Mouse (Mus musculus) cerebellum, adult 11 months (tissue): ENCODE results near the gene Tspan9.

Experiments used
- DNase-seq: peaks from one replicate; pipeline ENCODE4 v3.0.0; 2022

Gene Tspan9

DNA sequence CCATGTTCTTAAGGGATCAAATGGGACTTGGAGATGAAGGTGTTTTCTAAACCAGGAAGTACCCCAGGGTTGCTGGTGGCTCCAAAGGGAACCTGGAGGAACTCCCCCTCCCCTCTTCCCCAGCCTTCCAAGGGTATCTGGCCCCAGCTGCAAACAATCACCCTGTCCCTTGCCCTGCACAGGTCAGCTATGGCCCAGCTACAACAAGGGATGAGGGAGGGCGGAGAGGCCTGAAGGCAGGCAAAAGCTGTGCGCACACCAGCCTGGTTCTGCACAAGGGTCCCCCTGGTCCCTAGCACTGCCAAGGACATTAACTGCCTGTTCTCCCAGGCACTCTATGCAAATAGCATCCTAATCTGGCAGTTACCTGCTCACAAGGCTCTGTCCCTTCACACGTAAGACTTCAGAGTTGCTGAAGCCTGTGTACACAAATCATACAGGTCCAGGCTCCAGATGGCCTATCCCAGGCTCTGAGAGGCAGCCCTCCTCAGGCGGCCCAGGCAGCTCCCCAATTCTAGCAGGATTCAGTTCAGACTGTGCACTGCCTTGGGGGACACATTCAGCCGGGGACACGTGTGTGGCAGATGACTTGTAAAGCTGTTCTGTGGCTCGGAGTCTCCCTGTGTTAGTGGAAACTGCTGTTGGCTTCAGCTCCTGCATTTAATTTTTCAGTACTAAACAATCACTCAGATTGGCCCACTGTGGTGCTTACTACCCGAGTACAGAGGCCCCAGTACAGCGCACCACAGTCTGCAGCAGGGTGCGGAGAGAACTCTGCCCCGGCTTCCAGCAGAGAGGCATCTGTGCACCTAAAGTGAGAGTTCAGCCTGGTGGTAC lies 133.0 kb downstream of the Tspan9 start:
- DNase-seq, result no peak

GRCm38 (mm10) chr6:128007982-128008562 lies 135.3 kb downstream of the Tspan9 start:
- no peak for DNase-seq

GRCm38 (mm10) chr6:128007241-128007701 lies 136.1 kb downstream of the Tspan9 start:
- DNase-seq, result no peak

DNA sequence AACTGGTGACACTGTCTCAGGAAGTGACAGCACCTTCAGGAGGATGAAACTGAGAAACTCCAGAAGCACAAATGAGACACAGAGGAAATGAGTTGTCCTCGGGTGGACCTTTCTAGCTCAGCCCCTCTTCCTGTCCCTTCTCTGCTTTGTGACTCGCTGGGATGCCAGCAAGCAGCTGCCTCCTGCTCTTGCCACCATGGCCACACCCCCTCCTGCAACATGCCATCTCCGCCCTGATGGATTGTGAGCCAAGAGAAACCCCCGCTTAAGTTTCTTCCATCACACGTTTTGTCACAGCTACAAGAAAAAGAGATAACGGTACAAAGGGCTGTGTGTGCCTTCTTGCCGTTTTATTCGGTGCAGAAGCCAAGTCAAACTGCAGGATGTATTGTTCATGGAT lies 137.2 kb downstream of the Tspan9 start:
- DNase-seq, result no peak

DNA sequence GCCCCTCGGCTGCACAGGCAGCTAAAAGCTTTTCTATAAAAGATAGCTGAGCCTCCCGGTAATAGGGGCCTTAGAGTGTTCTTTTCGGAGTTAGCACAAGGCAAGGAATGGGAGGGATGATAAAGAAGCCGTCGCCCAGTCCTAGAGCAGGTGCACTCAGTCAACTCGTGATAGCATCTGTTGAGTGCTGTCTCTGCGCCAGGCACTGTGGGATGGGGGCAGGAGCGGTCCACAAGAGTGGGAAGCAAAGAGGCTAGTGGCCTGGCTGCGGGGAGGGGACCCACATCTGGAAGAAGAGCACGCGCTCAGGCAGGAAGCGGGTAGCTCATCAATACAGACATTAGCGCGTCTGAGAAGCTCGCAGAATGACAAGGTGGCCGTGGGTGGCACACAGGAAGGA lies 138.8 kb downstream of the Tspan9 start:
- no peak for DNase-seq

DNA sequence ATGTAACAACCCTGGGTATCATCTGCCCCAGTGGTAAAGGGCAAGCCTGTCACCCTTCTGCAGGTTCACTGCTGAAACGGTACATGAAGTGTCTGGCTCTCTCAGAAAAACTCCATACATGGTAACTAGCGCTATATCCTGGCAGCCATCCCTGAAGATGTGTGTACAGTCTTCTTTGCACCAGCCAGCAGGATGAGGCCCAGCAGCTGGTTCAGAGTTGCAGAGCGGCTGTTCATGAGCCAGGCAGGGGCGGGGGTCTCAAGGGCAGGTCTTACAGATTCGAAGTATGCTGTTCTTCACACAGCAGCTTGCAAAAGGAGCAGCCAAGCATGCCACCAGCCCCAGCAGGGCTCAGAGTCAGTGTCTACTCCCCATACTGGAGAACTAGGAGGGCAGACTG lies 139.9 kb downstream of the Tspan9 start:
- no peak for DNase-seq

- no peak for DNase-seq
Observed at GRCm38 (mm10) chr6:128002667-128003066, 140.7 kb downstream of the Tspan9 start.

GRCm38 (mm10) chr6:128002104-128002503 lies 141.3 kb downstream of the Tspan9 start:
- DNase-seq, result no peak

GRCm38 (mm10) chr6:128001587-128001986 lies 141.8 kb downstream of the Tspan9 start:
- DNase-seq, result no peak

GRCm38 (mm10) chr6:128000777-128001176 lies 142.6 kb downstream of the Tspan9 start:
- no peak for DNase-seq

- peak; percentile 83 for DNase-seq
Observed at GRCm38 (mm10) chr6:127999118-127999517, 144.3 kb downstream of the Tspan9 start.

- DNase-seq, result no peak
Observed at GRCm38 (mm10) chr6:127996928-127997327, 146.5 kb downstream of the Tspan9 start.

DNA sequence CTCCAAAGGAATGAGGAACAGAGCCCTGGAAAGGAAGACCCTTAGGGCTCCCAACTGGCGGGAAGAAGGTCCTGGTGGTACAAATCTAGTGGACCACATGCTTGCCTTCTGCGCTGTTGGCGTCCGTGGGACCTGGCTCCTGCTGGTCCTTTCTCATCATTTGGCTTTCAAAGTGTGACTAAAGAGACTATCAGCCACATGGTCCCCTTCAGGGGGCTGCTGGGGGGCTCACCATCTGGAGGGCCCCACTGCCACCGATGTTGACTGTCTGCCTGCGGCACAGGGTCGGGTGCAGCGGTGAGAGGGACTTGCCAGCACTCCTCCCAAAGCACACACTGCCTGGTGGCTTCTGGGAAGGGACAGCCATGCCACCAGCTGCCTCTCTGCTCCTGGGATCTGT lies 150.4 kb downstream of the Tspan9 start:
- no peak for DNase-seq

- DNase-seq, result no peak
Observed at GRCm38 (mm10) chr6:127991509-127992176, 151.8 kb downstream of the Tspan9 start.

GRCm38 (mm10) chr6:127989624-127990212 lies 153.7 kb downstream of the Tspan9 start:
- peak; percentile 90 for DNase-seq

- no peak for DNase-seq
Observed at GRCm38 (mm10) chr6:127988944-127989494, 154.4 kb downstream of the Tspan9 start.

DNA sequence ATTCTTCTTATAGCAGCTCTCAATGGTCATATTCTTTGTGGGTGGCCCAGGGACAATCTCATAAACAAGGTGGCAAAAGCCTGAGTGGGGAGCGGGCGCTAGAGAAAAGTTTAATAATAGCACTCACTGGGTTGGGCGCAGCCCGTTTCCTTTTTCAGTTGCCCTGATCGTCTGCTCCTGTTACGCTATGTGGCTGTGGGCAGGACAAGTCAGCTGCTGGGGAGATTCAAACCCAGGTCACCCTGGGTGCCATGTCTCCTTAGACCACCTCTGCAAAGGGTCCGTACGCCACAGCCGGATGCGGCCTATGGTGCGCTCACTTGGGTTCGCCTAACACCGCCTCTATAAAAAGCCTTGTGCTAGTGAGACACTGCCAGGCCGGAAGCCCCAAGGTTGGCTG lies 156.0 kb downstream of the Tspan9 start:
- DNase-seq, result no peak

DNA sequence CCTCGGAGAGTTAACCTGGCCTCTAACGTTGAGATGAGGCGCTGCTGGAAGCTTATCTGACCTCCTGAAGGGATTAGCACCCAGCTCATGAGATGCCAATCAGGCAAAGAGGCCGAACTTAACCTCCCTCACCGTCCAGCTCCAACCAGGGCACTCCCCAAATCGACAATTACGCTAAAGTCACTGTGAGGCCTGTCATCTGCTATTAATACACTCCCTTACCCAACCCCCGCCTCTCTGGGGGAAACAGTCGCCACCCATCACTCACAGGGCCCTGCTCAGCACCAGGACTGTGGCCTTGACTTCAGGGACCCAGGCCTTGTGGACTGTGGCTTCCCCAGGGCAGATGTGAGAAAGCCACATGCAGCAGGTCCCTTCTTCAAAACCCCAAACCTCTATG lies 157.0 kb downstream of the Tspan9 start:
- DNase-seq, result no peak

- peak; percentile 83 for DNase-seq
Observed at GRCm38 (mm10) chr6:127981176-127981575, 162.2 kb downstream of the Tspan9 start.

DNA sequence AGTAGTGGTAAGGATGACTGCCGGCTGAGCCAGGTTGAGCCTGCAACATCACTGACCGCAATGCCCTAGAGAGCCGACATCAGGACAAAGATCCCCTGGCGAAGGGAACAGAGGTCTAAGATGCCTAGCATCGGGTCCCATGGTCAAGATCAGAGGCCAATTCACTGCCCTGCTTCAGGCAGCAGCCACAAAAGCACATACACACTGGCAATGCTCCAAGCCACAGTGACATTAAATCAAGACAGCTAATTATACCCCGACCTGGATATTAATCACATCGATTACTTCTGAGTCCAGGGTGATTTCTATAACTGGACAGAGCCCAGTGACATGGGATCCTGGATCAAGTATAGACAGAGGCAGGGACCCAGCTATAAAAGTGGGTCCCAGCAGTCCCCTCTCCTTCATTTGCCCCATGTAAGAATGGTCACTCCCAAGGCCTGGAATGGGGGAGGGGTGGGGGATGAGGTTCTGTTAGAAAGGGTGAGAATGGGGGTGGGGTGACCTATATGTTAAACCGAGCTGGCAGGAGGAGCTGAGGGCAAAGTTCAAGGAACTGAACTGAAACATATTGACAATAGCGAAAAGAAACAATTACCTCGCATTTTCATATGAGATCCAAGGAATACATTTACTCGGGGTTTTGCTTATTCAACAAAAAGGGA lies 162.9 kb downstream of the Tspan9 start:
- DNase-seq, result peak; percentile 41

- peak; percentile 92 for DNase-seq
Observed at GRCm38 (mm10) chr6:127979831-127980230, 163.6 kb downstream of the Tspan9 start.

DNA sequence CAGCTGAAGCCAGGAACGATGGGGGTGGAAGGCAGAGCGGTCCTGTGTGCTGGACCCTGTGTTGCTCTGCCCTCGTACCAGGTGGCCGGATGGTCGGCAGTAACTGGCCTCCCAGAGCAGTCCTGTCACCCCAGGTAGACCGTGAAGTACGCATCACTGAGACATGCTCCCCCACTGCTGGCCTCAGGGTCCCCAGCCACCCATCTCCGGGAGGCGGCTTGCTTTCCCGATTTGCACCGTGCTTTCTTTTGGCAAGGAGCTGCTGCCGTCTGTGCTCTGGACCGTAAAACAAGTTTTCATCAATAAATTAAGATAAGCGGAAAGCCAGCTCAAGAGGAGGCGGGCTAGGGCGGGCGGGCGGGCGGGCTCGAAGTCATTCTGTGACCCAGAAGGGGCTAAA lies 164.5 kb downstream of the Tspan9 start:
- peak; percentile 45 for DNase-seq

- DNase-seq, result peak; percentile 32
Observed at GRCm38 (mm10) chr6:127976695-127977094, 166.7 kb downstream of the Tspan9 start.
